Mouse (Mus musculus) embryonic facial prominence, embryonic 15.5 days (tissue): ENCODE data around the gene Hist1h3c. TPM values are rescaled to one million over a fixed set of nuclear protein-coding genes. Genes with fewer than 3 reads are reported as not detected.
A peak's percentile ranks its signal among the peaks of the same experiment; 100 is the strongest.
"Not testable (repeated sequence)": the region's sequence is repeated elsewhere in the genome, so short reads cannot be mapped to it uniquely, and the experiment has no call there.

Source experiments
- ATAC-seq: fragments of 200-750 bp; cut with Nextera tagmentation; 2 replicates; pipeline ENCODE4 v1.8.0; 2017; ENCODE audit warnings: low read depth, moderate TSS enrichment; ENCODE audit not compliant: insufficient number of reproducible peaks, low FRiP score, low TSS enrichment
- H3K27ac ChIP-seq: fragments of 300-500 bp; sonication (generic); replicated peaks from 2 replicates; pipeline ENCODE4 v1.5.1; 2015; ENCODE audit warnings: mild to moderate bottlenecking, inconsistent platforms
- H3K27me3 ChIP-seq: fragments of 300-500 bp; sonication (generic); 2 replicates; pipeline ENCODE4 v1.6.1; 2015; ENCODE audit warnings: inconsistent platforms
- H3K36me3 ChIP-seq: fragments of 300-500 bp; sonication (generic); 2 replicates; pipeline ENCODE4 v1.6.1; 2015; ENCODE audit warnings: mild to moderate bottlenecking, inconsistent platforms
- H3K4me1 ChIP-seq: fragments of 300-500 bp; sonication (generic); 2 replicates; pipeline ENCODE4 v1.6.1; 2015; ENCODE audit warnings: inconsistent platforms
- H3K4me2 ChIP-seq: fragments of 300-500 bp; sonication (generic); replicated peaks from 2 replicates; pipeline ENCODE4 v1.6.1; 2015; ENCODE audit warnings: mild to moderate bottlenecking, inconsistent platforms
- H3K4me3 ChIP-seq: fragments of 300-500 bp; sonication (generic); replicated peaks from 2 replicates; pipeline ENCODE4 v1.5.1; 2015; ENCODE audit warnings: mild to moderate bottlenecking, inconsistent platforms
- H3K9ac ChIP-seq: fragments of 300-500 bp; sonication (generic); 2 replicates; pipeline ENCODE4 v1.6.1; 2015; ENCODE audit warnings: inconsistent platforms
- H3K9me3 ChIP-seq: fragments of 300-500 bp; sonication (generic); replicated peaks from 2 replicates; pipeline ENCODE4 v1.6.1; 2016; ENCODE audit warnings: inconsistent platforms
- WGBS: fragments of 180-500 bp; shearing (Covaris S2); methylation state at CpG from one replicate; pipeline ENCODE4 v1.1.7; 2015; 5-methylcytosine and 5-hydroxymethylcytosine counted together
- polyA plus RNA-seq: library from polyadenylated mRNA; unstranded; fragments of >200 nt; fragmentation: Nextera tagmentation; extraction: Ambion mirVana; gene quantifications from 2 replicates; pipeline ENCODE4 v1.2.1, GENCODE M21; 2015

Gene Hist1h3c
- polyA plus RNA-seq, 1 experiment from 2014 or later = 4.8 TPM

DNA sequence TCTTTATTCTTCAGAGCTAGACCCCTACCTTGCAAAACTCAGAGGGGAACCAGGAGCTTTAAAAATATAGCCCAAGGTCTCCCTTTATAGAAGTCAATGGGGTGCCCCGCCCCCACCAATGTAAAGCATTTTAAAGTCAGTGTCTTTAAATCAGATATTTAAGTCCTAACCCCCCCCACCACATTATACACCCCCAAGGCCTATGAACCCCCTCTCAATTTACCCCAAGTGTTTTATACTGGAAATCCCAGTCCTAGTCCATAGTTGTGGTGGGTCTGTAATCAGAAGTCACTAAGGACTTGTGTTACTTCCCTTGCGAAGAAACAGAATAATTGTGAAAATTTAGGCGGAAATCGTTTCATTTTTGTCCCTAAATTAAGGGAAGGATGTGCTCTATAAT, 7.4 kb downstream of the Hist1h3c start:
- ATAC-seq = no peak
- Histone ChIP-seq H3K9ac (no peak overlapping the region), H3K4me1 (peaks cover 13% of the 10 kb centered on the region; the same call in 1 of the 2 replicates), H3K4me2 (peak overlapping the region; percentile 96), H3K27ac (peak overlapping the region; percentile 98), H3K4me3 (peak overlapping the region; percentile 61), H3K27me3 (no peaks in the 10 kb centered on the region), H3K9me3 (no peaks in the 10 kb centered on the region), H3K36me3 (no peaks in the 10 kb centered on the region)
- 20% methylated on average over 4 of the region's 4 CpGs for WGBS

DNA sequence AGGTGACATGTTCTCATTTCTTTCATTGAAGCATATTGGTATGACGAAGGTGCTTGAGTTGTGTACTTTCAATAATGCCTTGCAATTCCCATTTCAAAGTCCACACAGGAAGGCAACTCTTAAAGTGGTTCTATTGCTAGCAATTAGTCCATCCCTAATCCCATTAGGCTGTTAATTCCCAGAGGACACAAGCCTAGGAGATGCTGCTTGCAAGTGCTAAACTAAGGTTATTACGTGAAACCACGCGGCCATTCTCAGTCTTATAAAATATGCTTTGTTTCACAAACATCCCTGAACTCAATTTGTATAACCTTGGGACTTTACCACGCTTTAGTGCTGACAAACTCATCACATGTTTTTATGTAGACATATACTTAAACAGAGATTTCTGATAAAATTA, 8.3 kb downstream of the Hist1h3c start:
- H3K36me3 ChIP-seq = no peaks in the 10 kb centered on the region
- no peak overlapping the region for H3K4me2 ChIP-seq
- no peak overlapping the region for H3K4me3 ChIP-seq
- H3K9ac ChIP-seq = no peak overlapping the region
- peaks cover 13% of the 10 kb centered on the region; the same call in 1 of the 2 replicates for H3K4me1 ChIP-seq
- H3K9me3 ChIP-seq = no peaks in the 10 kb centered on the region
- H3K27me3 ChIP-seq = no peaks in the 10 kb centered on the region
- no peak overlapping the region for H3K27ac ChIP-seq
- 84% methylated on average over 5 of the region's 5 CpGs for WGBS
- ATAC-seq = no peak

DNA sequence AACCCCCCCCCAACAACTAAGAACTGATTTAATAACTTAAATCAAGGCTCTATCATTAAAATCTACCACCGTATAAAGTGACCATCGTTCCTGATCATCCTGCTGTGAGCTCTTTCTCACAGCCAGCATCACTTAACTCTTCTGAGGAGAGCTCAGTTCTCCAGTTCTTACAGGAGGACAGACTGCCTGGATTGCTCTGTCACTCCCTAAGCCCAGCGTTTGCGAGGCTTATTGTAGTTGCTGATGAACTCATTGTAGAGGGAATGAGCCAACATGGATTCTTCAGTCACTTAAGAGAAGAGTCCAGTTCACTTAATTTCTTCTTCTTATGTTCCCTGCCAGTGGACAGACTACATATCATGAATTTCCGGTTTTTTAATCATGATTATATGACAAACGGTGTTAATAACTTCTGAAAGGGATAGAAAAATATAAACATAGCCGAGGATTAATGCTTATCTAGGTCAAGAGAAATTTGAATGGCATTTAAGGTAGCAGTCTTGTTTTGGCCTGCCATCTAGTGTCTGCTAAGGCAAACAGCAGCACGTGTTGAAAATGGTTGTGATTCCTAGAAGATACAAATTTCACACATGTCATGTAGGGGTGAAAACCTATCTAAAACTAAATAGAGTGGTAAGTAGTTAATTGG, 13.1 kb downstream of the Hist1h3c start:
- no peaks in the 10 kb centered on the region for H3K36me3 ChIP-seq
- 22% methylated on average over 8 of the region's 8 CpGs for WGBS
- H3K4me2 ChIP-seq = no peak overlapping the region
- no peak overlapping the region for H3K4me3 ChIP-seq
- no peak overlapping the region for H3K9ac ChIP-seq
- no peak for ATAC-seq
- H3K4me1 ChIP-seq = no peaks in the 10 kb centered on the region
- H3K9me3 ChIP-seq = no peaks in the 10 kb centered on the region
- no peaks in the 10 kb centered on the region for H3K27me3 ChIP-seq
- H3K27ac ChIP-seq = no peak overlapping the region

DNA sequence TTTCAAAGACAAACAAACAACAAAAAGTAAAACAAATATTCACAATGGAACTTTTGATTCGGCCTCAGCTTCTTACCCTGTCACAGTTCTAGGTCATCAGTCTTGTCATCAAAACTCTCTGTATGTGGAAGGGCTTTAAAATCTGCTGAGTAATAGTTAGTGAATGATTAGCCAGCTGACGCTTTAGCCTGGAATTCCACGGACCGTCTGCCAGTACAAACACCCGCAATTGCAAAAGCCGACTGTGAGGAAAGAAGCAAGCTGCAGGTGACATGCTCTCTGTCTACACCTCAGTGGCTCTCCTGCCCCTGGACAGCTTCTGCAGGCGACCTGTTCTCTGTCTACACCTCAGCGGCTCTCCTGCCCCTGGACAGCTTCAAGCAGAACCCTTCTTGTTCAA, 14.9 kb downstream of the Hist1h3c start:
- H3K36me3 ChIP-seq = no peaks in the 10 kb centered on the region
- H3K27me3 ChIP-seq = no peaks in the 10 kb centered on the region
- no peak overlapping the region for H3K27ac ChIP-seq
- H3K4me2 ChIP-seq = no peak overlapping the region
- 43% methylated on average over 8 of the region's 8 CpGs for WGBS
- no peaks in the 10 kb centered on the region for H3K9me3 ChIP-seq
- no peak overlapping the region for H3K9ac ChIP-seq
- H3K4me3 ChIP-seq = no peak overlapping the region
- ATAC-seq = no peak
- no peaks in the 10 kb centered on the region for H3K4me1 ChIP-seq

DNA sequence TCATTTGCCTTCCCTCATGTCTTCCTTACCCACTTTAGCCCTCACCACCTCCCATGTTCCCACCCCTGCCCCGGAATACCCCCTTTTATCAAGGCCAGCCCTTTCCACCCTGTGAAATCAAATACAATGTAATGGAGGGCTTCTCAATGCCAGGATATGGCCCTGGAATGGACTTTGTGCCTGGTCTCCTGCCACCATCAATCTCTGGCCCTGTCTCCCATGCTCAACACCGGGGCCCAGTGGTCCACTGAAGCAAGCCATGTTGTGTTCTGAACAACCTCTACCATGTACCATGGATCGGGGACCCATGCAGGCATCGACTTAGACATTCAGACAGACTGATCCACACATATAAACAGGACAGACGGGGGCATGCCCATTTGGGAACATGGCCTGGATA, 15.7 kb downstream of the Hist1h3c start:
- H3K4me3 ChIP-seq = no peak overlapping the region
- no peaks in the 10 kb centered on the region for H3K27me3 ChIP-seq
- H3K9me3 ChIP-seq = no peaks in the 10 kb centered on the region
- H3K4me2 ChIP-seq = no peak overlapping the region
- no peak for ATAC-seq
- H3K4me1 ChIP-seq = no peaks in the 10 kb centered on the region
- H3K27ac ChIP-seq = no peak overlapping the region
- WGBS = 91% methylated on average over 5 of the region's 5 CpGs
- H3K36me3 ChIP-seq = no peaks in the 10 kb centered on the region
- no peak overlapping the region for H3K9ac ChIP-seq

DNA sequence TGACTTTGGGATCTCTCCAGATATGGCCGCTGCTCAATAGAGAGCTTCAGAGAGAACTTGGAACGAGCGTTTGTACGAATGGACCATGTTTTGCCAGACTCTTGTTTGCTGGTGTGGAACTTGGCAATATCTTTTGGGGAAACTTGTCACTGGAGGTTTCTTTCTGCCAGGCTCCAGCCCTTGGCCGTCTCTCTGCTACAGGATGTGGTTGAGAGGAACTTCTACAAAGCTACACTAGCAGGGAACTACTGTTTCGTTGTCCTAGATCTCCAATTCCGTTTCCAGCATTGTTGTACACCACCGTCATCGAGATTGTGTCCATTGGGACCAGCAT, 16.2 kb downstream of the Hist1h3c start:
- Histone ChIP-seq H3K36me3 (no peaks in the 10 kb centered on the region), H3K9ac (no peak overlapping the region), H3K4me1 (no peaks in the 10 kb centered on the region), H3K27me3 (no peaks in the 10 kb centered on the region), H3K9me3 (no peaks in the 10 kb centered on the region), H3K27ac (no peak overlapping the region), H3K4me3 (no peak overlapping the region), H3K4me2 (no peak overlapping the region)
- 91% methylated on average over 9 of the region's 9 CpGs for WGBS
- no peak for ATAC-seq

DNA sequence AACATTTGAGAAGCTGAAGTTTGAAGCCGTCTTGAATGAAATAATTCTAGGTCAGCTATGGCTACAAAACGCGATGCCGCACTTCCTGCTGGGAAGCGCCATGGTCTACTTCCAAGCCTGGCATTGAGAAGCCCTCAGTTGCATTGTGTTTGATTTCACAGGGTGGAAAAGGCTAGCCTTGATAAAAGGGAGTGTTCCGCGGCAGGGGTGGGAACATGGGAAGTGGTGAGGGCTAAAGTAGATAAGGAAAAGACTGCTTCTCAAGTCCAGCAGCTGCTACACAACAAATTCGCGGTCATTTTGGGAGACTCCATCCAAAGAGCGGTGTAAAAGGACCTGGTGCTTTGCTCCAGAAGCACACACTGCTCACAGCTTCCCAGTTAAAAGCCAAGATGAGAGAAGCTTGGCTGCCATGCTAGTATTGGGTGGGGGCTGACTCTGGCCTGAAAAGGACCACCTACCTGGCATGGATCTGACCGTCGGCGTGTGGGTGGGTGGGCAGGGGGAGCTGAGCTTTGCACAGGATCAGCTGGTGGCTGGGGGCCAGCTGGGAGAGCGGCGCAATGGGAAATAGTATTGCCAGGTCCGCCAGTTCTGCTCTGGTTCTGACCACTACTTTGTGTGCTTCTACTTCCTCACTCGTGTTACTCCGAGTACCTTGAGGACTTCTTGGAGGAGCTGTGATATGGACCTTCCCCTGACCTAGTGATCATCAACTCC, 16.8 kb downstream of the Hist1h3c start:
- Histone ChIP-seq H3K4me2 (no peak overlapping the region), H3K27me3 (no peaks in the 10 kb centered on the region), H3K9ac (no peak overlapping the region), H3K4me3 (no peak overlapping the region), H3K36me3 (no peaks in the 10 kb centered on the region), H3K4me1 (no peaks in the 10 kb centered on the region), H3K27ac (no peak overlapping the region), H3K9me3 (no peaks in the 10 kb centered on the region)
- no peak for ATAC-seq
- WGBS = 86% methylated on average over 18 of the region's 18 CpGs

DNA sequence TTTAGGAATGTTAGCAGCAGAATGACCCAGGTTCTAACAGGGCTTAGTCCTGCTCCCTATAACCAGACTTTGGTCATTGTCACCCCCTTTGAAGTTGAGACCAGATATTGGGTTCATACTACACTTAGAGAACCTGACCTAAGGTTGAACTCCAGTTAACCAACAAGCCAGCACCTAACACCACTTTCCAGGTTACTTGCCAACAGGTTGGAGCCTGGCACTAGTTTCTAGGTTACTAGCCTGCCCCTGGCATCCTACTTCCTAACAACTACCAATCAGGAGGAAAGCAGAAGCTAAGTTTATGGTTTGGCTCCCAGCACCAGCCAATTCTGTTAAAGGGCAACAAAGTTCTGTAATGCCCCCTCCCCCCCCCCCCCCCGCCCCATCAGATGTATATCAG, 20.2 kb downstream of the Hist1h3c start:
- no peak overlapping the region for H3K4me3 ChIP-seq
- no peaks in the 10 kb centered on the region for H3K36me3 ChIP-seq
- no CpG with 5 or more reads among the region's 1 CpGs for WGBS
- H3K27ac ChIP-seq = no peak overlapping the region
- H3K9me3 ChIP-seq = no peaks in the 10 kb centered on the region
- no peak overlapping the region for H3K9ac ChIP-seq
- no peak for ATAC-seq
- H3K4me2 ChIP-seq = no peak overlapping the region
- H3K4me1 ChIP-seq = no peaks in the 10 kb centered on the region
- no peaks in the 10 kb centered on the region for H3K27me3 ChIP-seq

DNA sequence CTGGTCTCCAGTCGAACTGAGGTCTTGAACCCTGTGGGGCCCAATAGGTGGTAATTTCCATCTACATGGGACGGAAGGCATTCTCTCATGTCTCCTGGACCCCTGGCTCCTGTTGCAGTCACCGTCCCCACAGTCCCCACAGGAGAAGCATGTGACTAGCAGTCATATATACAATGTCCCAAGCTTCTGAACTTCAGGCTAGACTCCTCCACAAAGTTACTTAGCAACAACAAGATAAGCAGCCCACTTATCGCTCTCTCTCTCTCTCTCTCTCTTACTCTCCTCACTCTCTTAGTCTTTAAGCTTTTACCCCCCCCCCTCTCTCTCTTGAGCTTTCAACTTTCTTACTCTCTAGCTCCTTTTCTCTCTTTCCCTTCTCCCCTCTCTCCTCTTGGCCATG, 21.2 kb downstream of the Hist1h3c start:
- no peak overlapping the region for H3K4me3 ChIP-seq
- WGBS = 92% methylated on average over 4 of the region's 4 CpGs
- ATAC-seq = no peak

DNA sequence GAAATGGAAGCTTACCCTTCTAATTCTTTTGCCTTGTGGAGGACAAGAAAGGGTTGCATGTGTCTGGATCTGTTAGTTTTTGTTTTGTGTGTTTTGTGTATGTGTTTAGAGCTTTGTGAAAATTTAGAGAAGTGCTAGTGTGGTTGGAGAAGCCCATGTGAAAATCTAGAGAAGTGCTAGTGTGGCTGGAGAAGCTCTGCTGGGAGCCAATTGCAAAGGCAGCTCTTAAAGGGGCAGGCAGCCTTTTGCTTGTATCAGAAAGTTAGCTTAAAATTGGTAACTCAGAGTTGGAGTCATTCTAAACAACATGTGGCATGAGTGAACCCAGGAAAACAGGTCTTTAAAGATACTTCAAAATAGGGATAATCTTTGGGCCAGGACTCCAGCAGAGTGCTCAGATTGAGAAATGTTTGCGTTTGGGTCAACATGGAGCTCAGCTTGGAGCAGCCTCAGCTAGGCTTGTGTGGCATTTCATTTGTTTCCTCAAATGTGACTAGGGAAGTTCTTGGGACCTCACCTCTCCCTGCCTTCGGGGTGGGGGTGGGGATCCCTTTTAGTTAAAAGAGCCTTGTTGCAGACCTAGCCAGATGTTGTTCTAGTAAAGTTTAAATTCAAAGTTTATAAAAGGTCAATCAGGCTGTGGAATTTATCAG, 27.7 kb downstream of the Hist1h3c start:
- H3K27me3 ChIP-seq, H3K4me3 ChIP-seq, H3K9me3 ChIP-seq, H3K36me3 ChIP-seq, H3K4me1 ChIP-seq, H3K9ac ChIP-seq, H3K27ac ChIP-seq, H3K4me2 ChIP-seq, ATAC-seq: not testable (repeated sequence)
- WGBS = 8% methylated on average over 2 of the region's 2 CpGs

More for the DNA sequence above, 21.2 kb downstream of the Hist1h3c start:
- no peaks in the 10 kb centered on the region for H3K36me3 ChIP-seq
- H3K4me1 ChIP-seq = no peaks in the 10 kb centered on the region
- no peaks in the 10 kb centered on the region for H3K9me3 ChIP-seq
- H3K4me2 ChIP-seq = no peak overlapping the region
- H3K27me3 ChIP-seq = no peaks in the 10 kb centered on the region
- H3K9ac ChIP-seq = no peak overlapping the region
- H3K27ac ChIP-seq = no peak overlapping the region

DNA sequence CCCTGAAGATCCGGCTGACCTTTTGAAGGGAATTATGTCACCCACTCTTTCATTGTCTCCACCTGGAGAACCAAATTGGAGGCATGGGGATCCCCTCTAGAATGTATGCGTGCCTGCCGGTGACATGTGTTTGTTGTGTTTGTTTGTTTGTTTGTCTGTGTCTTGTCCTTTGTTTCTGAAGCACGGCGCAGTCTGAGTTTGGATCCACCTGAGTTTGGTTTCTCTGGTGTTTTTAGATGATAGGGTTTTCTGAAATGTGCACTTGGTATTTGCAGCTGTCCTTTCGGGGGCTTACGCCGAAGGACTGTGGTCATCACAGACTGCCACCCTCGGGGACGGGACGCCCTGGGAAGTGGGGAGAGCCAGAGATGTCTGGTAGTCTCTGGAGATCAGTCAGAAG, 28.2 kb downstream of the Hist1h3c start:
- H3K4me2 ChIP-seq = no peak overlapping the region
- no peaks in the 10 kb centered on the region for H3K4me1 ChIP-seq
- H3K27me3 ChIP-seq = no peaks in the 10 kb centered on the region
- no peak overlapping the region for H3K9ac ChIP-seq
- H3K9me3 ChIP-seq = no peaks in the 10 kb centered on the region
- no peaks in the 10 kb centered on the region for H3K36me3 ChIP-seq
- no peak overlapping the region for H3K27ac ChIP-seq
- no peak overlapping the region for H3K4me3 ChIP-seq
- WGBS = 56% methylated on average over 11 of the region's 11 CpGs
- no peak for ATAC-seq
